18 mouse cellular contexts compared by ENCODE assay signal in genomic region chr11:62930574-62930973, GRCm38 (mm10). TPM values are rescaled to one million over a fixed set of nuclear protein-coding genes. Genes with fewer than 3 reads are reported as not detected.
"Had no signal": no experiment of that assay in that cellular context is flagged by ENCODE, and none has a peak within 500 bp of the region (broad histone marks: within the 10 kb centered on the region; RNA-seq: fewer than 3 reads in every experiment).

No protein-coding gene starts in this region.

- DNase-seq: kidney, adult 18-20 months; lung, postnatal 14 days; retina, postnatal 1 day; right cerebral cortex, postnatal 4 days; spleen, adult 18-20 months; thymus, adult 18-20 months; thymus, postnatal 14 days had no signal

- H3K9me3 ChIP-seq: intestine, embryonic 15.5 days; limb, embryonic 10.5 days; midbrain, embryonic 10.5 days; midbrain, embryonic 15.5 days had no signal

- H3K4me3 ChIP-seq: intestine, embryonic 15.5 days; left cerebral cortex, adult 2 months; limb, embryonic 10.5 days; midbrain, embryonic 10.5 days; midbrain, embryonic 15.5 days; neural tube, embryonic 12.5 days had no signal

- H3K9ac ChIP-seq: intestine, embryonic 15.5 days; liver, embryonic 14.5 days; midbrain, embryonic 15.5 days; neural tube, embryonic 12.5 days had no signal

- H3K27ac ChIP-seq: intestine, embryonic 15.5 days; left cerebral cortex, adult 2 months; limb, embryonic 10.5 days; liver, embryonic 14.5 days; midbrain, embryonic 10.5 days; midbrain, embryonic 15.5 days; neural tube, embryonic 12.5 days had no signal

- ATAC-seq: intestine, embryonic 15.5 days; midbrain, embryonic 15.5 days had no signal

- H3K36me3 ChIP-seq: intestine, embryonic 15.5 days; limb, embryonic 10.5 days; midbrain, embryonic 10.5 days; midbrain, embryonic 15.5 days; neural tube, embryonic 12.5 days had no signal

- H3K27me3 ChIP-seq: intestine, embryonic 15.5 days; midbrain, embryonic 15.5 days; neural tube, embryonic 12.5 days had no signal

- H3K4me1 ChIP-seq: intestine, embryonic 15.5 days; midbrain, embryonic 10.5 days; midbrain, embryonic 15.5 days; neural tube, embryonic 12.5 days had no signal

- H3K4me2 ChIP-seq: intestine, embryonic 15.5 days; midbrain, embryonic 15.5 days; neural tube, embryonic 12.5 days had no signal

RNA-seq across cellular contexts. Expression of gene Cdrt4, which starts 20.4 kb away (rescaled TPM):
- total RNA-seq: left cerebral cortex, adult 2 months; left cerebral cortex, postnatal 14 days; megakaryocyte, adult 5-6 weeks had no signal
- polyA plus RNA-seq: intestine, embryonic 15.5 days; kidney, embryonic 16.5 days; limb, embryonic 10.5 days; liver, embryonic 14.5 days; midbrain, embryonic 10.5 days; midbrain, embryonic 15.5 days; stomach, embryonic 14.5 days had no signal
